Mouse (Mus musculus): Measurements from ENCODE around the gene Ufsp2. TPM values are rescaled to one million over a fixed set of nuclear protein-coding genes. Genes with fewer than 3 reads are reported as not detected.

The Ufsp2 gene
- total RNA-seq, 2 experiments from 2014 or later, result 38.0 to 41.6 TPM

DNA sequence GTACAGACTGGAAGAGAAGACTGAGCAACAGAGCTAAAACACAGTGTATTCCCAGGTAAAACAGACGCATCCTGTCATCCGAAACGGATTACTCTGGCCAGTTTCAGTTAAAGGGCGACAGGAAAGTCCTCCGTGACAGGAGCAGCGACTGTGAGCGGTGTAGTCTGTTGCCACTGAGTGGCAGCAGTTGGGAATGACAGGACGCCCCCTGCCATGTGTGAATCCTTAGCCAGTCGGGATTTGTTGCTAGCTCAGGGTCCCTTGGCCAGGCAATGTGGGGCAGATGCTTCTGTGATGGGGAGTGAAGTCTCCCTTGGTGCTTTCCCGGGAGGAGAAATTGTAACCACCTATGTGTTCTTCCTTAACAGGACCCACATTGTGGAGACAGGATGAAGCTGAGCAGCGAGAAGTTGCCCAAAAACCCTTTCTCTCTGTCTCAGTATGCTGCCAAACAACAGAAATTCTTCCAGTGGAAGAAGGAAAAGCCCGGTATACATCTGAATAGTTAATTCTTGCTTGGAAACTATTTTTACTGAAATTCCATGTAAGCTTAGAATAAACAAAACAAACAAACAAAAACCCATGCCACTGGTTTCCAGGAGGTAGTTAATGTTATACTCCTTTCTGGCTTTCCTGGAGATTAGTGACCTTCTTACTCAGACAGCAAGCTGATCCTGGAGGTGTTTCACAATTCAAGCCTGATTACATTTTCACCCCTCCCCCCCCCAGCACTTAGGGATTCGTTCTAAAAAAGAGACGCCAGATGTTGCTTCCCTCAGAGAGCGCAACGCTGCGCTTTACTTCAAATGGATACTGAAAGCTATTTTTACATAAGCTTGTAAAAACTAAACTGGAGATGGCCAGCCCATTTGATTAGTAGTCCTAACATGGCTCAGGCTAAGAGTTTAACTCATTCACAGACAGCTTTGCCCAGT is 35.7 kb downstream of the Ufsp2 start:
- DNase-seq (ENCODE audit: low spot score in 2 of 2), result no peak

DNA sequence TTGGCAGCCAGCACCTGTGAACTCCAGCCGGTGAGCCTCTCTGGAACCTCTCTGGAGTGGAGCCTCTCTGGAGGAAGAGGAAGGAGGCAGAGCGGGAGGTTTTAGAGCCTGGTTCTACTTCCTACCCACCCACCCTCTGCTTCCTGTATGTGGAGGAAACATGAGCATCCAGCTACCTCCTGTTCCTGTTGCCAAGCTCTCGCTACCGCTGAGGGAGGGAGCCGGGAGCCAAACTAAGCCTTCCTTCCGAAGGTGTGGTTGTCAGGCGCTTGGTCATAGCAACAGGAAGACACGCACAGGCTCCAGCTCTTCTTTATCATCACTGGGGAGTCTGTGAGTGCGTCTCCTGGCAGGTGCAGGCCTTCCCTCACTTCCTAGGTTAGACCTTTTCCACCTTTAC is 46.9 kb downstream of the Ufsp2 start:
- no peak for DNase-seq (ENCODE audit: low spot score in 2 of 2)

DNA sequence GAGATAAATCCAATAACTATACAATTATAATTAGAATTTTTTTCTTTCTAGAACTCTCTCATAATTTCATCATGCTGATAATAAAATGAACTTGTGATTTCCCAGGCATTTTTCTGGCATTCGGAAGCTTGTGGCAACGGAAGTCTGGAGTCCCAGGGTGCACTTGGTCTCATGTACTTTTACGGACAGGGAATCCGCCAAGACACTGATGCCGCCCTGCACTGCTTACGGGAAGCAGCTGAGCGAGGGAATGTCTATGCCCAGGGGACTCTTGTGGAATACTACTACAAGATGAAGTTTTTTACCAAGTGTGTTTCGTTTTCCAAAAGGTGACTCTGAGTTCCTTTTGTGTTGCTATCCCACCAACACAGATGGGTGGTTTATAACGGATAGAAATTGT is 47.4 kb downstream of the Ufsp2 start:
- no peak for DNase-seq (ENCODE audit: low spot score in 2 of 2)

DNA sequence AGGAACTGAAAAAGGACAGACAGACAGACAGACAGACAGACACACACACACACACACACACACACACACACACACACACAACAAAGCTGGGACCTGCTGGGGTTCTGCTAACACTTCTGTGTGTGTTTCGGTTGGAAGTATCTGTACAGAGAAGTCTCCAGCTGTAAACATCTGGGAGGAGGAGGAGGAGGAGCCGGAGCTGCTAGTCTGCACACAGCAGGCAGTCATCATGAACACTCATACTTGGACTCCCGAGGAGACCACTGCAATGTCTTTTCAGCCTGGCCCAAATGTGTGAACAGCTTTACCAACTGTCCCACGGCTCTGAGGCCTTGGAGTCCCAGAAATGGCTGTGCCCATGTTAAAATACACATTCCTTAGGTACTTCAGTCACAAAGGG is 49.1 kb downstream of the Ufsp2 start:
- DNase-seq (ENCODE audit: low spot score in 2 of 2), result no peak

DNA sequence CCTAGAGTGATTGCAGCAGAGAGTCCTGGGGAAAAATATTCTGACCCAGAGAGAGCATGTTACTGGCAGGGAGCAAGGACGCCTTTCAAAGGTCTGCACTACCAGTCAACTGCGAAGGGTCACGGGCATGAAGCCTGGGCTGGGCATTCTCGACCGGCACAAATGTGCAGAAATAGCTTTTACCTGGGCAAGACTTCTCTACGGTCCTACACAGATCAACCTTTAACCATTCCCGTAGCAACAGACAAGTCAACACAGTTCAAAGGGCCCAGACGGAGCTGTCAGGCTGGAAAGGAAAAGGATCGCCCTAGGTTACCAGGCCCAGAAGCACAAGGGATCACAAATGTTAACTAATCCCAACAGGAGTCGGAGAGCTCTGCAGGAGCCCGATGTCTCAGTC is 60.9 kb downstream of the Ufsp2 start:
- no peak for DNase-seq (ENCODE audit: low spot score in 2 of 2)

DNA sequence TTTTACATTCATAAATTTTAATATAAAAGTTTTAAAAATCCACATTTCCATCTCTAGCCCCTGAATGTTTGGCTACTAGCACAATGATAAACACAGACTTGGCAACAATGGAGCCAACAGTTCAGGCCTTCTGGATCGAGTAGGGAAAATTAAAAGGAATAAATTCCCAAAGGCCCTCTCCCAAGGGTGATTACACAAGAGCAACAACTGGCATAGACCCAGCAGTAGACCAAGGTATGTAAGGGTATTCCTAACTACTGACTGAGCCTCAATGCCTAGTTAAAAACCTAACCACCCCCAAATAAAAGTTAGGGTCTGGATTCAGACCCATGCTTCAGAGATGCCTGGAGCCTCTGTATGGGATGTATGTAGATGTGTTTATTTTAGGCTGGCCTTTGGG is 64.3 kb downstream of the Ufsp2 start:
- DNase-seq (ENCODE audit: low spot score in 2 of 2), result no peak

DNA sequence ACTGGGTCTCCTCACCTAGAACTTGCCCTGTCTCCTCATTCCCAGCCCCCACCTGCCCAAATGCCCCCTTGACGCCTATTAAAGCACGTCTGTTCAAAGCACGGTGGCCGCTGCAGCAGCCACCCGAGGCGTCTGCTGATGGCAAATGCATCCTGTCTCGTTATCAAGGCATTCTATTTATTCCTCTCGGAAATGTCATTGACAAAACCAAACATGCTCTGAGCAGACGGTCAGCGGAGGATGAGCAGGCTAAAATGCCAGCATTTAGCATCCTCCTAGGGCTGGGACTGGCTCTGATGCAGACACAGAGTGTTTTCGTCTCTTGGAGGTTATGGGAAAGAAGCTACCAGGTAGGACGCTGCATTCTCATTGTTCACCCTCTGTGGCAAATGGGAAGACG is 64.9 kb downstream of the Ufsp2 start:
- DNase-seq (ENCODE audit: low spot score in 2 of 2), result no peak

Other genes with a start within 250 kb of the Ufsp2 start
- 100 to 1,000 TPM; 485 to 529 TPM for gene Pdlim3, start 90.1 kb upstream of the Ufsp2 start, total RNA-seq (2021)
- not detected for gene Ccdc110, start 40.9 kb upstream of the Ufsp2 start, total RNA-seq (2021)
- gene 1700029J07Rik, start 276 bp upstream of the Ufsp2 start, total RNA-seq (2021), result 1 to 10 TPM; 1.7 to 2.0 TPM
- 1 to 10 TPM in 1 of 2 experiments, under 1 TPM in 1; 0.83 to 1.3 TPM for gene Lrp2bp, start 23.8 kb downstream of the Ufsp2 start, total RNA-seq (2021)
- 1 to 10 TPM; 2.8 to 4.9 TPM for gene Ankrd37, start 30.2 kb downstream of the Ufsp2 start, total RNA-seq (2021)
- 10 to 100 TPM; 15.9 to 16.7 TPM for gene Cfap97, start 176.2 kb downstream of the Ufsp2 start, total RNA-seq (2021)
- gene Snx25, start 176.6 kb downstream of the Ufsp2 start, total RNA-seq (2021), result 10 to 100 TPM; 13.5 to 15.0 TPM
- gene Slc25a4, start 235.8 kb downstream of the Ufsp2 start, total RNA-seq (2021), result 1,000 to 10,000 TPM; 1,578 to 1,616 TPM

Data from gastrocnemius, postnatal 4 days (tissue).